Mouse (Mus musculus) urinary bladder, adult 2 months (tissue): Measurements from ENCODE around the gene Ripk3. TPM values are rescaled to one million over a fixed set of nuclear protein-coding genes. Genes with fewer than 3 reads are reported as not detected.

Experiments used
- DNase-seq: peaks from one replicate; pipeline ENCODE4 v3.0.0; 2022; ENCODE audit warnings: low spot score
- polyA plus RNA-seq: library from polyadenylated mRNA; depleted of rRNA; stranded (reverse); fragments of >200 nt; gene quantifications from 2 replicates; pipeline ENCODE4 v1.2.3, GENCODE M21; 2012; rRNA removed

Gene Ripk3
- polyA plus RNA-seq = 7.0 and 8.9 TPM in 2 replicates

GRCm38 (mm10) chr14:55788256-55789050 lies at the start of gene Ripk3:
Gene Ripk3, minus strand, starts transcription at chr14:55788865.
- DNase-seq = no peak

- no peak for DNase-seq
Measured at GRCm38 (mm10) chr14:55838312-55838711, 49.6 kb upstream of the Ripk3 start.

GRCm38 (mm10) chr14:55834808-55835533 lies 46.3 kb upstream of the Ripk3 start:
- DNase-seq = no peak

DNA sequence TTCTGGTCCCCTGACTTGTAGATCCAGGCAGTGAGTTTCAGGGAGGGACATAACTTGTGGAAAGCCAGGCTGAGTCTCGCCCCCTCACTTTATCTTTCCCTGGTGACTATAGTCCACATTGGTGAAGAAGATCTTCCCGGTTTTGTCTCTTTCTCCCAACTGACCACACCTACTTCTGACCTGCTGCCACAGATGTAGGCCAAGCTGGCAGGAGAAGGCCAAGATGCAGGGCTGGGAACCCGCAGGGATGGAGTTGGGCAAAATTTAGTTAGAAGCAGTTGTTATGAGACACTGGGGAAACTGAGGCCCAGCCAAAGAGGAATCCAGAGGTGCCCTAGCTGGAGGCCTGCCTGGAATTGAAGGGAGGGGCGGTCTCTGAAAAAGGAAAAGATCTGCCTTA lies 44.5 kb upstream of the Ripk3 start:
- no peak for DNase-seq

DNA sequence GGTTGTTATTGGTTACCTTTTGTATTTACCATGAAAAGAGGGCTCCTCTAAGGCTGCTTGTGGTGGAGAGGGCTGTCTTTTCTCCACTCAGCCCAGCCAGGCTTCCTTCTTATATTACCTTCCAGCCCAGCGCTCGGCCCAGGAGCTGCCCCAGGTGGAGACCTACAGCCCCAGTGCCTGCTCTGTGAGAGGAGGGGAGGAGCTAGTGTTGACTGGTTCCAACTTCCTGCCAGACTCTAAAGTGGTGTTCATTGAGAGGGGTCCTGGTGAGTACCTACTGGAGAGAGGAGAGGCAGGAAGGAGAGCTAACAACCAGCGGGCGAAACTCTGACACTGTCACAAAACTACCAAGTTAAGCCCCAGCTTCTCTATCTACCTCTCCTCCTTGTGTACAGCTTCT lies 41.7 kb upstream of the Ripk3 start:
- peak; percentile 16 for DNase-seq

DNA sequence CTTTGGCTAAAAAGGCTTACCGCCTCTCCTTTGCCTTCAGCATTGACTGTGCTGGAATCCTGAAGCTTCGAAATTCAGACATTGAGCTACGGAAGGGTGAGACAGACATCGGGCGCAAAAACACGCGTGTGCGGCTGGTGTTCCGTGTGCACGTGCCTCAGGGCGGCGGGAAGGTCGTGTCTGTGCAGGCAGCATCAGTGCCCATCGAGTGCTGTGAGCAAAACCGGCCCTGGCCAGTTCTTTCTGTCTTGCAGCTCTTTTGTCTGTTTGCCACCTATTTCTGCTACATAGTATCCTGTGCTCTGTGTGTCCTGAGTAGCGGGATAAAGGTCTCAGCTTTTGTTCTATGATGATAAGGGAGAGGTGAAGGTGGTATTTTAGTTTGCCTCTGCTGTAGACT lies 41.2 kb upstream of the Ripk3 start:
- DNase-seq = peak; percentile 15

DNA sequence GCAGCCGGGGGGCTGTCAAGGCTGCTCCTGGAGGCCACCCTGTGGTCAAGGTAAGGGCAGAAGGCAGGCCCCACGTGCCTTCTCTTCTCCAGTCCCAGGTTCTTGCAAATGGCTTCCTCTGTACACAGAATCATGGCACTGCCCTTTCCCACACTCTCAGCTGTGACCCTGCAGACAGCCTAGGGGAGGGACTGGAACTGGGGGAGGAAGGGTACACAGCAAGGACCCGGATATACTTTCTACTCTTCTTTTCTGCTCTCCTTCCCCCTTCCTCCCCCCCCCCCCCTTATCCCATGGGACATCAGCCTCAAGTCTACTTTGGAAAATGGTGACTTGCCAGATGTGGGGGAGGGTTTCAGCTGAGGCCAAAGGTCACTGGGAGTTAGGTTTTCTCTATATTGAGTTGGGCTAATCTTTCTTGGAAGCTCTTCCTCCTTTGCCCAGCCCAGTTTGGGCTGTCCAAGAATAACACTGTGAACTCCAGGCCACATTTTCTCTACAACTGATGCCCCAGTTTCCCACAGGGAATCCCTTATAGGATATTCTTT lies 40.1 kb upstream of the Ripk3 start:
- peak; percentile 15 for DNase-seq

DNA sequence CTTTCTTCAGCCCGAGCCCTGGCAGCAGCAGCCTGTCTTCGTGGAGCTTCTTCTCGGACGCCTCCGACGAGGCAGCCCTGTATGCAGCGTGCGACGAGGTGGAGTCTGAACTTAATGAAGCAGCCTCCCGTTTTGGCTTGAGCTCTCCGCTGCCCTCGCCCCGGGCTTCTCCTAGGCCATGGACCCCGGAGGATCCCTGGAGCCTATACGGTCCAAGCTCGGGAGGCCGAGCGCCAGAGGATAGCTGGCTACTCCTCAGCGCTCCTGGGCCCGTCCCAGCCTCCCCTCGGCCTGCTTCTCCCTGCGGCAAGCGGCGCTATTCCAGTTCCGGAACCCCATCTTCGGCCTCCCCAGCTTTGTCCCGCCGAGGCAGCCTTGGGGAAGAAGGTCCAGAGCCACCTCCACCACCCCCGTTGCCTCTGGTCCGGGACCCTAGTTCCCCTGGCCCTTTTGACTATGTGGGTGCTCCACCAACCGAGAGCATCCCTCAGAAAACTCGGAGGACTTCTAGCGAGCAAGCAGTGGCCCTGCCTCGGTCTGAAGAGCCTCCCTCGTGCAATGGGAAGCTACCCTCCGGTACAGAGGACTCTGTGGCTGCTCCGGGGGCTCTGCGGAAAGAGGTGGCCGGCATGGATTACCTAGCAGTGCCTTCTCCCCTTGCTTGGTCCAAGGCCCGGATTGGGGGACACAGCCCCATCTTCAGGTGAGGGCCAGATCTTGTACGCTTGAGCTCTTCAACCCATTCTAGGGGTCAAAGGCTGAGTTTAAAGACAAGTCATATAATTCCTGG lies 38.1 kb upstream of the Ripk3 start:
- peak; percentile 27 for DNase-seq

DNA sequence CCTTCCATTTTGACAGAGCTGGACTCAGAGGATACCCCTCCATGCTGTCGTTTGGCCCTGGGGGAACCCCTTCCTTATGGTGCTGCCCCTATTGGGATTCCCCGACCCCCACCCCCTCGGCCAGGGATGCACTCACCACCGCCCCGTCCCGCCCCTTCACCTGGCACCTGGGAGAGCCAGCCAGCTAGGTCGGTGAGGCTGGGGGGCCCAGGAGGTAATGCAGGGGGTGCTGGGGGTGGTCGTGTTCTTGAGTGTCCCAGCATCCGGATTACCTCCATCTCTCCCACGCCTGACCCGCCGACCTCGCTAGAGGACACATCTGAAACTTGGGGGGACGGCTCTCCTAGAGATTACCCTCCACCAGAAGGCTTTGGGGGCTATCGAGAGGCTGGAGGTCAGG lies 37.5 kb upstream of the Ripk3 start:
- DNase-seq = peak; percentile 26

GRCm38 (mm10) chr14:55825216-55826051 lies 36.8 kb upstream of the Ripk3 start:
- peak; percentile 30 for DNase-seq

- DNase-seq = peak; percentile 29
Measured at GRCm38 (mm10) chr14:55824481-55825215, 36.0 kb upstream of the Ripk3 start.

- DNase-seq = peak; percentile 29
Measured at GRCm38 (mm10) chr14:55824001-55824480, 35.4 kb upstream of the Ripk3 start.

DNA sequence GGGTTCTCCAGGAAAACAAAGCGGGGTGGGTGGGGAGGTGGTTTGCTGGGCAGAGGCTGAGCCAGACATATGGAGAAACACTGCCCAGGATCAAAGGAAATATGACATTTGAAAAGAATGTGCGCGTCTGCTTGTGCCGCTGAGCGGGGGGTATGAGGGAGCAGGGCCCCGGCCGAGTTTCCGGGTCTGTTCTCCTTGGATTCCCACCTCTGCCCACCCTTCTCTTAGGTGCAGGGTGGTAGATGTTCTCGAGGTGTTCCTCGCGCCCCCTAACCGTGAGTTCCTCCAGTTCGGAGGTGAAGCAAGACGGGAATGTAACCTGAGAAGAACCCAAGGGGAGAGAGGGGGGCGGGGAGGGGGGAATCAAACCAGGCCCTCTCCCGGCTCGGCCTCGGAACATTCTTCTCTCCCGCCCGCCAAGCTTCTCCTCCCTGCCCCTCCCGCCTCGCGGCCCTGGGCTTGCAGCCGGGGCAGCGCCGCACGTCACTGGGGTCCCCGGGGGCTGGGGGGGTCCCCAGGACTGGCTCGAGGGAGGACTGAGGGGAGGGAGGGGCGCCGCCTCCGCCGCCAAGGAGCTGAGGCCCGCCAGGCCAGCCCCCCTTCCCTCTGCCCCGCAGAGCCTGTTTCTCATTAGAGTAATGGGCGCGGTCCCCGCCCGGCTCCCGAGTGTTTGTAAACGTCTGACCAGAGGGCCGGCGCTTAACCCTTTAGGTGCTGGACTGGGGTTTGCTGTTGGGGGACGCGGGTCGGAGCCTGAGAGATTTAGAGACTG lies 34.5 kb upstream of the Ripk3 start, which contains the start of gene Nfatc4:
Nfatc4 (plus strand) TSS at position 154 of the 772 bp plus-strand sequence.
- DNase-seq = peak; percentile 73

GRCm38 (mm10) chr14:55822435-55822990 lies 33.8 kb upstream of the Ripk3 start:
- DNase-seq = peak; percentile 28

GRCm38 (mm10) chr14:55820576-55820975 lies 31.9 kb upstream of the Ripk3 start:
- peak; percentile 15 for DNase-seq

GRCm38 (mm10) chr14:55819845-55820405 lies 31.3 kb upstream of the Ripk3 start:
- peak; percentile 6 for DNase-seq

DNA sequence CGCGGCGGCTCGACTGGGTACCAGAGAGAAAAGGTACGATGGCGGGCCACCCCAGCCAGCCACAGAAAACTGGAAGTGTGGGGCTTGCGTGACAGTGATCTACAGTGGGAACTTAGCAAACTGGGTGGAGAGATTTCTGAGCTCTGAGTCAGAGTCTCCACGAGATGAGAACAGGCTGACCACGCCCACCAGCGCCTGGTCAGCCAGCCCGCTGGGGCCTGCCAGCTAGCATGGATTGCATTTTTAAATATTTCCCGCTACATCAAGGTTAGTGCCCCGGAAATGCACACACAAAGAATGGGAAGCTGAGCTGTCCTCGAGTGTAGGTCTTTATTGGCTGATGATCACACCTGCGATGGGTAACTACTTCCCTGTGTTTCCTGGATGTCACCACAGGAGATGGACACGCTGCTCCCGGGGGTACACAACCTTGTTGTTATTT lies 26.7 kb upstream of the Ripk3 start:
- DNase-seq = peak; percentile 55

GRCm38 (mm10) chr14:55814885-55815284 lies 26.2 kb upstream of the Ripk3 start:
- DNase-seq = no peak
